Mouse (Mus musculus) fat pad, adult 2 months (tissue): ENCODE data around the gene Mapkap1.

Experiments used
- DNase-seq: peaks from one replicate; pipeline ENCODE4 v3.0.0-alpha.2; 2011; ENCODE audit warnings: low read depth, low spot score; ENCODE audit errors: extremely low read depth

Gene Mapkap1

GRCm38 (mm10) chr2:34627328-34628226, 221.0 kb downstream of the Mapkap1 start:
- DNase-seq, result no peak

- no peak for DNase-seq
Observed at GRCm38 (mm10) chr2:34628903-34629540, 222.5 kb downstream of the Mapkap1 start.

- DNase-seq, result no peak
Observed at GRCm38 (mm10) chr2:34629758-34630157, 223.2 kb downstream of the Mapkap1 start.

GRCm38 (mm10) chr2:34630445-34630844, 223.9 kb downstream of the Mapkap1 start:
- no peak for DNase-seq

GRCm38 (mm10) chr2:34632051-34632450, 225.5 kb downstream of the Mapkap1 start:
- no peak for DNase-seq

- DNase-seq, result no peak
Observed at GRCm38 (mm10) chr2:34635249-34636165, 228.9 kb downstream of the Mapkap1 start.

- DNase-seq, result no peak
Observed at GRCm38 (mm10) chr2:34638955-34639650, 232.5 kb downstream of the Mapkap1 start.

GRCm38 (mm10) chr2:34639725-34640124, 233.2 kb downstream of the Mapkap1 start:
- no peak for DNase-seq

- DNase-seq, result no peak
Observed at GRCm38 (mm10) chr2:34642351-34642750, 235.8 kb downstream of the Mapkap1 start.

- DNase-seq, result no peak
Observed at GRCm38 (mm10) chr2:34644571-34645526, 238.3 kb downstream of the Mapkap1 start.

- no peak for DNase-seq
Observed at GRCm38 (mm10) chr2:34645851-34646540, 239.4 kb downstream of the Mapkap1 start.

- peak; percentile 26 for DNase-seq
Observed at GRCm38 (mm10) chr2:34646541-34646865, 239.9 kb downstream of the Mapkap1 start.

GRCm38 (mm10) chr2:34647410-34647809, 240.8 kb downstream of the Mapkap1 start:
- no peak for DNase-seq

GRCm38 (mm10) chr2:34667820-34668219, 261.2 kb downstream of the Mapkap1 start:
- no peak for DNase-seq

GRCm38 (mm10) chr2:34668440-34669191, 262.0 kb downstream of the Mapkap1 start:
- DNase-seq, result no peak

- DNase-seq, result no peak
Observed at GRCm38 (mm10) chr2:34669203-34669746, 262.7 kb downstream of the Mapkap1 start.

- no peak for DNase-seq
Observed at GRCm38 (mm10) chr2:34670470-34670869, 263.9 kb downstream of the Mapkap1 start.
